Mouse (Mus musculus): Measurements from ENCODE around the gene Tinf2. TPM values are rescaled to one million over a fixed set of nuclear protein-coding genes. Genes with fewer than 3 reads are reported as not detected.

Tinf2 gene
- polyA plus RNA-seq, 1 experiment from 2014 or later, result 21.0 TPM

- H3K4me2 ChIP-seq, result peak overlapping the region; percentile 87
- no peak overlapping the region for H3K9ac ChIP-seq
- H3K27ac ChIP-seq (replicated peaks), result peak overlapping the region; percentile 87
- ATAC-seq (ENCODE audit: insufficient read depth), result no peak
- peaks cover 14% of the 10 kb centered on the region; the same call in 1 of the 2 replicates for H3K36me3 ChIP-seq (replicated peaks)
- H3K4me1 ChIP-seq (replicated peaks), result peaks cover 50% of the 10 kb centered on the region
- WGBS (ENCODE audit: insufficient replicate concordance), result 91% methylated on average over 12 of the region's 12 CpGs
- no peaks in the 10 kb centered on the region for H3K27me3 ChIP-seq
- peak overlapping the region; percentile 85; the same call in 1 of the 2 replicates for H3K4me3 ChIP-seq (replicated peaks)
- H3K9me3 ChIP-seq (replicated peaks), result no peaks in the 10 kb centered on the region
These were observed 39.0 kb upstream of the Tinf2 start for GRCm38 (mm10) chr14:55720666-55721065.

GRCm38 (mm10) chr14:55719737-55720136 is 38.1 kb upstream of the Tinf2 start:
- peaks cover 48% of the 10 kb centered on the region for H3K4me1 ChIP-seq (replicated peaks)
- WGBS (ENCODE audit: insufficient replicate concordance), result 79% methylated on average over 6 of the region's 6 CpGs

GRCm38 (mm10) chr14:55716884-55717283 is 35.3 kb upstream of the Tinf2 start:
- Histone ChIP-seq H3K27ac (replicated peaks) (no peak overlapping the region), H3K27me3 (peaks cover 12% of the 10 kb centered on the region; the same call in 1 of the 2 replicates), H3K9ac (no peak overlapping the region), H3K36me3 (replicated peaks) (peaks cover 14% of the 10 kb centered on the region; the same call in 1 of the 2 replicates), H3K4me3 (replicated peaks) (no peak overlapping the region), H3K9me3 (replicated peaks) (no peaks in the 10 kb centered on the region), H3K4me2 (no peak overlapping the region), H3K4me1 (replicated peaks) (peaks cover 42% of the 10 kb centered on the region)
- WGBS (ENCODE audit: insufficient replicate concordance), result 67% methylated on average over 8 of the region's 8 CpGs
- ATAC-seq (ENCODE audit: insufficient read depth), result no peak

More at GRCm38 (mm10) chr14:55719737-55720136, 38.1 kb upstream of the Tinf2 start:
- Histone ChIP-seq H3K36me3 (replicated peaks) (peaks cover 14% of the 10 kb centered on the region; the same call in 1 of the 2 replicates), H3K4me3 (replicated peaks) (no peak overlapping the region), H3K27me3 (no peaks in the 10 kb centered on the region), H3K9me3 (replicated peaks) (no peaks in the 10 kb centered on the region), H3K9ac (no peak overlapping the region), H3K27ac (replicated peaks) (no peak overlapping the region), H3K4me2 (no peak overlapping the region)
- no peak for ATAC-seq (ENCODE audit: insufficient read depth)

GRCm38 (mm10) chr14:55716271-55716670 is 34.7 kb upstream of the Tinf2 start:
- Histone ChIP-seq H3K36me3 (replicated peaks) (peaks cover 14% of the 10 kb centered on the region; the same call in 1 of the 2 replicates), H3K9me3 (replicated peaks) (no peaks in the 10 kb centered on the region), H3K4me2 (no peak overlapping the region), H3K9ac (no peak overlapping the region), H3K27ac (replicated peaks) (no peak overlapping the region), H3K4me3 (replicated peaks) (no peak overlapping the region), H3K4me1 (replicated peaks) (peaks cover 36% of the 10 kb centered on the region), H3K27me3 (peaks cover 12% of the 10 kb centered on the region; the same call in 1 of the 2 replicates)
- ATAC-seq (ENCODE audit: insufficient read depth), result no peak
- 83% methylated on average over 6 of the region's 6 CpGs for WGBS (ENCODE audit: insufficient replicate concordance)

- Histone ChIP-seq H3K27ac (replicated peaks) (no peak overlapping the region), H3K9ac (no peak overlapping the region), H3K27me3 (peaks cover 12% of the 10 kb centered on the region; the same call in 1 of the 2 replicates), H3K4me1 (replicated peaks) (peaks cover 34% of the 10 kb centered on the region), H3K4me2 (no peak overlapping the region), H3K9me3 (replicated peaks) (no peaks in the 10 kb centered on the region), H3K4me3 (replicated peaks) (no peak overlapping the region), H3K36me3 (replicated peaks) (peaks cover 14% of the 10 kb centered on the region; the same call in 1 of the 2 replicates)
- ATAC-seq (ENCODE audit: insufficient read depth), result no peak
- 29% methylated on average over 6 of the region's 6 CpGs for WGBS (ENCODE audit: insufficient replicate concordance)
These were observed 33.3 kb upstream of the Tinf2 start for GRCm38 (mm10) chr14:55714893-55715292.

GRCm38 (mm10) chr14:55713729-55714122 is 32.1 kb upstream of the Tinf2 start, which contains the start of gene Tgm1:
Gene Tgm1, minus strand, starts transcription at chr14:55713926.
- 13% methylated on average over 4 of the region's 4 CpGs for WGBS (ENCODE audit: insufficient replicate concordance)
- no peaks in the 10 kb centered on the region for H3K9me3 ChIP-seq (replicated peaks)
- H3K4me3 ChIP-seq (replicated peaks), result peak within 1 kb of the TSS; percentile 43
- peaks cover 7% of the 10 kb centered on the region; the same call in 1 of the 2 replicates for H3K36me3 ChIP-seq (replicated peaks)
- H3K27me3 ChIP-seq, result peaks cover 12% of the 10 kb centered on the region; the same call in 1 of the 2 replicates
- H3K4me2 ChIP-seq, result peak within 1 kb of the TSS; percentile 66
- ATAC-seq (ENCODE audit: insufficient read depth), result peak; percentile 11; the same call in 1 of the 2 replicates
- H3K27ac ChIP-seq (replicated peaks), result no peak within 1 kb of the TSS
- peak within 1 kb of the TSS; percentile 21; the same call in 1 of the 2 replicates for H3K9ac ChIP-seq
- H3K4me1 ChIP-seq (replicated peaks), result peaks cover 34% of the 10 kb centered on the region

- peak; percentile 66 for ATAC-seq (ENCODE audit: insufficient read depth)
- H3K36me3 ChIP-seq (replicated peaks), result peaks cover 1% of the 10 kb centered on the region; the same call in 1 of the 2 replicates
- no peaks in the 10 kb centered on the region for H3K9me3 ChIP-seq (replicated peaks)
- H3K9ac ChIP-seq, result peak overlapping the region; percentile 21; the same call in 1 of the 2 replicates
- H3K27me3 ChIP-seq, result peaks cover 12% of the 10 kb centered on the region; the same call in 1 of the 2 replicates
- H3K27ac ChIP-seq (replicated peaks), result no peak overlapping the region
- WGBS (ENCODE audit: insufficient replicate concordance), result 12% methylated on average over 25 of the region's 25 CpGs
- H3K4me1 ChIP-seq (replicated peaks), result peaks cover 34% of the 10 kb centered on the region
- H3K4me2 ChIP-seq, result peak overlapping the region; percentile 66
- H3K4me3 ChIP-seq (replicated peaks), result peak overlapping the region; percentile 43
These were observed 31.5 kb upstream of the Tinf2 start for GRCm38 (mm10) chr14:55713007-55713728.

GRCm38 (mm10) chr14:55711786-55712185 is 30.2 kb upstream of the Tinf2 start:
- no peak for ATAC-seq (ENCODE audit: insufficient read depth)
- Histone ChIP-seq H3K27me3 (peaks cover 12% of the 10 kb centered on the region; the same call in 1 of the 2 replicates), H3K4me2 (no peak overlapping the region), H3K27ac (replicated peaks) (no peak overlapping the region), H3K9me3 (replicated peaks) (no peaks in the 10 kb centered on the region), H3K4me3 (replicated peaks) (no peak overlapping the region), H3K36me3 (replicated peaks) (no peaks in the 10 kb centered on the region), H3K4me1 (replicated peaks) (peaks cover 44% of the 10 kb centered on the region), H3K9ac (no peak overlapping the region)
- WGBS (ENCODE audit: insufficient replicate concordance), result 74% methylated on average over 7 of the region's 7 CpGs

GRCm38 (mm10) chr14:55709509-55709908 is 27.9 kb upstream of the Tinf2 start:
- no peak overlapping the region for H3K27ac ChIP-seq (replicated peaks)
- no peak overlapping the region for H3K4me2 ChIP-seq
- H3K9me3 ChIP-seq (replicated peaks), result no peaks in the 10 kb centered on the region
- no peak overlapping the region for H3K9ac ChIP-seq
- peaks cover 12% of the 10 kb centered on the region; the same call in 1 of the 2 replicates for H3K27me3 ChIP-seq
- H3K4me1 ChIP-seq (replicated peaks), result peaks cover 45% of the 10 kb centered on the region
- WGBS (ENCODE audit: insufficient replicate concordance), result 82% methylated on average over 4 of the region's 4 CpGs
- H3K4me3 ChIP-seq (replicated peaks), result no peak overlapping the region
- H3K36me3 ChIP-seq (replicated peaks), result no peaks in the 10 kb centered on the region
- ATAC-seq (ENCODE audit: insufficient read depth), result no peak

GRCm38 (mm10) chr14:55707397-55707796 is 25.8 kb upstream of the Tinf2 start:
- H3K9me3 ChIP-seq (replicated peaks), result no peaks in the 10 kb centered on the region
- no peaks in the 10 kb centered on the region for H3K36me3 ChIP-seq (replicated peaks)
- H3K27ac ChIP-seq (replicated peaks), result no peak overlapping the region
- no peak overlapping the region for H3K4me3 ChIP-seq (replicated peaks)
- 25% methylated on average over 5 of the region's 5 CpGs for WGBS (ENCODE audit: insufficient replicate concordance)
- no peak overlapping the region for H3K9ac ChIP-seq
- H3K4me1 ChIP-seq (replicated peaks), result peaks cover 30% of the 10 kb centered on the region
- peak; percentile 43; the same call in 1 of the 2 replicates for ATAC-seq (ENCODE audit: insufficient read depth)
- 0 out of 2 replicates have a peak, but pooled peaks cover 4% of the 10 kb centered on the region for H3K27me3 ChIP-seq
- H3K4me2 ChIP-seq, result no peak overlapping the region

GRCm38 (mm10) chr14:55706051-55706600 is 24.5 kb upstream of the Tinf2 start:
- H3K4me1 ChIP-seq (replicated peaks), result peaks cover 27% of the 10 kb centered on the region
- no peak for ATAC-seq (ENCODE audit: insufficient read depth)
- H3K27ac ChIP-seq (replicated peaks), result no peak overlapping the region
- no peak overlapping the region for H3K9ac ChIP-seq
- H3K36me3 ChIP-seq (replicated peaks), result no peaks in the 10 kb centered on the region
- no peak overlapping the region for H3K4me2 ChIP-seq
- H3K9me3 ChIP-seq (replicated peaks), result no peaks in the 10 kb centered on the region
- H3K4me3 ChIP-seq (replicated peaks), result no peak overlapping the region
- 47% methylated on average over 8 of the region's 8 CpGs for WGBS (ENCODE audit: insufficient replicate concordance)
- no peaks in the 10 kb centered on the region for H3K27me3 ChIP-seq
